In the genomic region with DNA sequence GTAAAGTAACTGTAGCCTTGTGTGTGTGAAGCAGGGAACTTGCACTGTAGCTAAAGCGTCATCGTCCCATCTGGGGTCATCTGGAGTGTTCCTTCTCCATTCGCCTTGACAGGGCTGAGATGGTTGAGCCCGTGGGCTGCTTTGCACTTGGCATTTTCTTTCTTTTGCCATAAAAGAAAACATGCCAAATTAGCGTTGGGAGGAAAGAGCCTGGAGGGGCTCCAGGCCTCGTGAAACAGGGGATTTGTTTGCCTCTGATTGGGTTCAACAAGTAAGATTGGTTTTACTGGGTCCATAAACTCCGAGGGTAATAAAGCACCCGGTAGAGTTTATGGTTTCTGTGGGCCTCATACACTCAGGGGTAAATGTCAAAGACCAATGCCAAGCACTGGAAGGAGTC, we compare ENCODE assay signal across 16 mouse cellular contexts. TPM values are rescaled to one million over a fixed set of nuclear protein-coding genes. Genes with fewer than 3 reads are reported as not detected.
"Had no signal": no experiment of that assay in that cellular context is flagged by ENCODE, and none has a peak within 500 bp of the region (broad histone marks: within the 10 kb centered on the region; RNA-seq: fewer than 3 reads in every experiment).

No protein-coding gene starts in this region.

- DNase-seq: kidney, adult 18-20 months; kidney, postnatal 25 days; layer of hippocampus, adult 9-11 months; layer of hippocampus, postnatal 36 days; lung, adult 18-20 months; midbrain, embryonic 14.5 days; thymus, adult 2 months; thymus, postnatal 25 days had no signal

- H3K27ac ChIP-seq: liver, embryonic 14.5 days; neural tube, embryonic 15.5 days had no signal

- H3K27me3 ChIP-seq: neural tube, embryonic 15.5 days had no signal

- H3K4me2 ChIP-seq: neural tube, embryonic 15.5 days had no signal

- H3K9me3 ChIP-seq: neural tube, embryonic 15.5 days had no signal

- H3K9ac ChIP-seq: liver, embryonic 14.5 days; neural tube, embryonic 15.5 days had no signal

- H3K4me1 ChIP-seq: neural tube, embryonic 15.5 days had no signal

- H3K36me3 ChIP-seq: neural tube, embryonic 15.5 days had no signal

- H3K4me3 ChIP-seq: myocyte; neural tube, embryonic 15.5 days had no signal

RNA-seq across cellular contexts. Expression of gene Nr2e3, which starts 41.9 kb away (rescaled TPM):
- polyA plus RNA-seq: liver, adult 2 months; liver, embryonic 14.5 days; lung, embryonic 16.5 days; midbrain, embryonic 14.5 days; myocyte; neural tube, embryonic 11.5 days; neural tube, embryonic 15.5 days; stomach, embryonic 14.5 days; testis, adult 2 months; thymus, adult 2 months had no signal
